Mouse (Mus musculus) heart, embryonic 15.5 days (tissue): ENCODE results near the gene Olfr912. TPM values are rescaled to one million over a fixed set of nuclear protein-coding genes. Genes with fewer than 3 reads are reported as not detected.

Source experiments
- ATAC-seq: fragments of 200-750 bp; cut with Nextera tagmentation; replicated peaks from 2 replicates; pipeline ENCODE4 v1.8.0; 2017; ENCODE audit warnings: low read depth, moderate TSS enrichment; ENCODE audit not compliant: insufficient number of reproducible peaks, insufficient read depth, low FRiP score
- H3K27ac ChIP-seq: fragments of 300-500 bp; sonication (generic); 2 replicates; pipeline ENCODE4 v1.5.1; 2015; ENCODE audit warnings: mild to moderate bottlenecking, inconsistent platforms
- H3K27me3 ChIP-seq: fragments of 300-500 bp; sonication (generic); 2 replicates; pipeline ENCODE4 v1.6.1; 2015; ENCODE audit warnings: inconsistent platforms
- H3K36me3 ChIP-seq: fragments of 300-500 bp; sonication (generic); 2 replicates; pipeline ENCODE4 v1.6.1; 2015; ENCODE audit warnings: mild to moderate bottlenecking, inconsistent platforms
- H3K4me1 ChIP-seq: fragments of 300-500 bp; sonication (generic); replicated peaks from 2 replicates; pipeline ENCODE4 v1.6.1; 2015; ENCODE audit warnings: inconsistent platforms
- H3K4me2 ChIP-seq: fragments of 300-500 bp; sonication (generic); 2 replicates; pipeline ENCODE4 v1.6.1; 2015; ENCODE audit warnings: inconsistent platforms, mild to moderate bottlenecking, moderate library complexity
- H3K4me3 ChIP-seq: fragments of 300-500 bp; sonication (generic); 2 replicates; pipeline ENCODE4 v1.5.1; 2015; ENCODE audit warnings: mild to moderate bottlenecking, inconsistent platforms
- H3K9ac ChIP-seq: fragments of 300-500 bp; sonication (generic); 2 replicates; pipeline ENCODE4 v1.6.1; 2015; ENCODE audit warnings: mild to moderate bottlenecking, inconsistent platforms
- H3K9me3 ChIP-seq: fragments of 300-500 bp; sonication (generic); replicated peaks from 2 replicates; pipeline ENCODE4 v1.6.1; 2016; ENCODE audit warnings: inconsistent platforms
- WGBS: fragments of 180-500 bp; shearing (Covaris S2); methylation state at CpG from one replicate; pipeline ENCODE4 v1.1.7; 2015; ENCODE audit warnings: mixed read lengths; 5-methylcytosine and 5-hydroxymethylcytosine counted together
- polyA plus RNA-seq: library from polyadenylated mRNA; unstranded; fragments of >200 nt; fragmentation: Nextera tagmentation; extraction: Ambion mirVana; gene quantifications from 2 replicates; pipeline ENCODE4 v1.2.1, GENCODE M21; 2015

The Olfr912 gene
- not detected in 2 replicates for polyA plus RNA-seq

DNA sequence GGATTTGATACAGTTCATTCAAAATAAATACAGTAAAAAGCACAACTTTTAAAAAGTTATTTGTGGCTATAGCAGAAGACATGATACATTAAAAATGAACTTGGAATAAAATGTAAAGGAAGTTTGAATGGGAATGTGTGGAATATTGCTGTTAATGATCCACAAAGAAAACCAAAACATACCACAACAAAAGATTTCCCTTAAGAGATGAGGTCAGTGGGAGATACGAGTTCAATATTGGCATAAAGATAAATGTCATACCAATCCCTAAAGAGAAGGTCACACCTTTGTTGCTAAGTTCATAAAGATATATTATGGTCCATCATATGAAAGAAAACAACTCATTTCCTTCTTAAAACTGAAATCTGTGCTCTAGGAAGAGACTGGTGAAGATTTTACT lies at the start of gene Olfr912:
Gene Olfr912, plus strand, starts transcription at position 301 of the 400 bp plus-strand sequence.
- WGBS = 69% methylated on average over 1 of the region's 1 CpGs
- H3K4me3 ChIP-seq = no peak within 1 kb of the TSS
- H3K27me3 ChIP-seq = no peaks in the 10 kb centered on the region
- no peak within 1 kb of the TSS for H3K9ac ChIP-seq
- no peak within 1 kb of the TSS for H3K27ac ChIP-seq
- ATAC-seq = no peak
- no peak within 1 kb of the TSS for H3K4me2 ChIP-seq
- H3K9me3 ChIP-seq = no peaks in the 10 kb centered on the region
- no peaks in the 10 kb centered on the region for H3K36me3 ChIP-seq
- H3K4me1 ChIP-seq = no peaks in the 10 kb centered on the region

DNA sequence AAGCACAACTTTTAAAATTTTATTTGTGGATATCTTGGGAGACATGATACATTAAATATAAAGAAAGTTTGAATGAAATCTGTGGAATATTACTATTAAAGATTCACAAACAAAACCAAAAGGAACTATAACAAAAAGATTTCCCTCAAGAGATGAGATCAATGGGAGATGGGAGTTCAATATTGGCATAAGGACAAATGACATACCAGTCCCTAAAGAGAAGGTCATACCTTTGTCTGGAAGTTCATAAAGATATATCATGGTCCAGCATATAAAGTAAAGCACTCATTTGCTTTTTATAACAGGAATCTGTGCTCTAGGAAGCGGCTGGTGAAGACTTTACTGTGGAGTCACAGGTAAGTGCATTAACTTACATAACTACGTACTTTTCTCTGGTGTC lies 42.4 kb upstream of the Olfr912 start, which contains the start of gene Olfr910:
Gene Olfr910, plus strand, starts transcription at position 301 of the 400 bp plus-strand sequence.
- Histone ChIP-seq H3K9me3 (no peaks in the 10 kb centered on the region), H3K4me3 (no peak within 1 kb of the TSS), H3K27ac (no peak within 1 kb of the TSS), H3K4me2 (no peak within 1 kb of the TSS), H3K9ac (no peak within 1 kb of the TSS), H3K4me1 (no peaks in the 10 kb centered on the region), H3K27me3 (no peaks in the 10 kb centered on the region), H3K36me3 (no peaks in the 10 kb centered on the region)
- ATAC-seq = no peak
- WGBS = 85% methylated on average over 2 of the region's 2 CpGs

- Histone ChIP-seq H3K4me2 (no peak overlapping the region), H3K9me3 (no peaks in the 10 kb centered on the region), H3K27me3 (no peaks in the 10 kb centered on the region), H3K36me3 (no peaks in the 10 kb centered on the region), H3K27ac (no peak overlapping the region), H3K4me3 (no peak overlapping the region), H3K9ac (no peak overlapping the region), H3K4me1 (no peaks in the 10 kb centered on the region)
- 69% methylated on average over 1 of the region's 1 CpGs for WGBS
- no peak for ATAC-seq
Observed at GRCm38 (mm10) chr9:38591056-38591455, 11.1 kb downstream of the Olfr912 start.

GRCm38 (mm10) chr9:38592459-38592858 lies 12.5 kb downstream of the Olfr912 start, which contains the start of gene Olfr913:
Gene Olfr913, plus strand, starts transcription at chr9:38592759.
- Histone ChIP-seq H3K9ac (no peak within 1 kb of the TSS), H3K36me3 (no peaks in the 10 kb centered on the region), H3K4me1 (no peaks in the 10 kb centered on the region), H3K4me2 (no peak within 1 kb of the TSS), H3K4me3 (no peak within 1 kb of the TSS), H3K27ac (no peak within 1 kb of the TSS), H3K27me3 (no peaks in the 10 kb centered on the region), H3K9me3 (no peaks in the 10 kb centered on the region)
- no peak for ATAC-seq
- WGBS = 43% methylated on average over 2 of the region's 2 CpGs

DNA sequence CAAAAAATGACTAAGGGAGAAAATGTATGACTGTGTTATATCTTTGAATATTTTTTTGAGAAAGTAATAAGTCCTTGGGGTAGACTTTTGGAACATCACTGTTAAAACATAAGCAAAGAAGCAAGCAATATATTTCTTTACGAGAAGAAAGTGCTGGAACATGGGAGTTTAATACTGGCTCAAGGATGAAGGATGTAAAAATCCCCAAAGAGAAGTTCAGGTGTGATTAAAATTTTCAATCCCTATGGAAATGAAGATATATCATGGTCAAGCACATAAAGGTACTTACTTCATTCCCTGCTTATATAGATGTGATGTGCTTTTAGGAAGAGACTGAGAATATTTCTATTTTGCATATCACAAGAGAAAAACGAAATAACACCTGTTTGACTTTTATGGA lies 24.8 kb downstream of the Olfr912 start, which contains the start of gene Olfr914:
Gene Olfr914, plus strand, starts transcription at position 301 of the 400 bp plus-strand sequence.
- Histone ChIP-seq H3K27ac (no peak within 1 kb of the TSS), H3K36me3 (no peaks in the 10 kb centered on the region), H3K27me3 (no peaks in the 10 kb centered on the region), H3K4me2 (no peak within 1 kb of the TSS), H3K4me1 (no peaks in the 10 kb centered on the region), H3K4me3 (no peak within 1 kb of the TSS), H3K9ac (no peak within 1 kb of the TSS), H3K9me3 (no peaks in the 10 kb centered on the region)
- no peak for ATAC-seq
- WGBS = 52% methylated on average over 2 of the region's 2 CpGs

DNA sequence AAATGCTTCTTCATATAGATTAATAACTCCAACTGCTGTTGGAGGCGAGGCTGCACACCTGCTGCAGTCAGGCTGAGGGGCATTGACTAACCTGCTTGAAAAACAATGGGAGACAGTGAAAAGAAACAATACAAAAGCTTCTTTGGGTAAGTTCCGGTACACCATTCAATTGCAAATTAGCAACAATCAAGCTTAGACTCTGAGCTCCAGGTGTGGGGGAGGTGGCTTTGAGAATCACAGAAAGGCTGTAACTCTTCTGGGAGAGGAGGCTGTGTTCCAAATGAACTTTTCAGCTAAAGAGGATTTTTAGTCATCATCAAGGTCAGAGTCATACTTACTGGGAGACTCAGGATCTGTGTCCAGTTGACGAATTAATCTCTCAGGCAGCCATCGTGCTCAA lies 52.4 kb downstream of the Olfr912 start:
- no peaks in the 10 kb centered on the region for H3K36me3 ChIP-seq
- H3K9ac ChIP-seq = no peak overlapping the region
- no peak for ATAC-seq
- no peaks in the 10 kb centered on the region for H3K27me3 ChIP-seq
- no peak overlapping the region for H3K27ac ChIP-seq
- no peaks in the 10 kb centered on the region for H3K9me3 ChIP-seq
- H3K4me2 ChIP-seq = no peak overlapping the region
- 78% methylated on average over 4 of the region's 4 CpGs for WGBS
- H3K4me1 ChIP-seq = no peaks in the 10 kb centered on the region
- H3K4me3 ChIP-seq = no peak overlapping the region

Other genes with a start within 250 kb of the Olfr912 start
- gene Olfr898, start 231.8 kb upstream of the Olfr912 start, polyA plus RNA-seq = not detected in 2 replicates
- not detected in 2 replicates for gene Olfr250, start 213.3 kb upstream of the Olfr912 start, polyA plus RNA-seq
- gene Olfr251, start 203.1 kb upstream of the Olfr912 start, polyA plus RNA-seq = not detected in 2 replicates
- gene Olfr147, start 178.5 kb upstream of the Olfr912 start, polyA plus RNA-seq = not detected in 2 replicates
- gene Olfr901, start 150.7 kb upstream of the Olfr912 start, polyA plus RNA-seq = not detected in 2 replicates
- not detected in 2 replicates for gene Olfr902, start 132.5 kb upstream of the Olfr912 start, polyA plus RNA-seq
- not detected in 2 replicates for gene Olfr904, start 117.0 kb upstream of the Olfr912 start, polyA plus RNA-seq
- gene Olfr905, start 109.1 kb upstream of the Olfr912 start, polyA plus RNA-seq = not detected in 2 replicates
- not detected in 2 replicates for gene Olfr906, start 93.1 kb upstream of the Olfr912 start, polyA plus RNA-seq
- not detected in 2 replicates for gene Olfr907, start 84.4 kb upstream of the Olfr912 start, polyA plus RNA-seq
- gene Olfr911-ps1, start 58.6 kb upstream of the Olfr912 start, polyA plus RNA-seq = not detected in 2 replicates
- gene Olfr910, start 42.3 kb upstream of the Olfr912 start, polyA plus RNA-seq = not detected in 2 replicates
- not detected in 2 replicates for gene Olfr913, start 12.6 kb downstream of the Olfr912 start, polyA plus RNA-seq
- gene Olfr914, start 24.9 kb downstream of the Olfr912 start, polyA plus RNA-seq = not detected in 2 replicates
- gene Olfr916, start 79.7 kb downstream of the Olfr912 start, polyA plus RNA-seq = not detected in 2 replicates
- gene Olfr917, start 85.7 kb downstream of the Olfr912 start, polyA plus RNA-seq = not detected in 2 replicates
- gene Olfr918, start 94.4 kb downstream of the Olfr912 start, polyA plus RNA-seq = not detected in 2 replicates
- gene Olfr919, start 123.5 kb downstream of the Olfr912 start, polyA plus RNA-seq = not detected in 2 replicates
- gene Vwa5a, start 138.1 kb downstream of the Olfr912 start, polyA plus RNA-seq = 19.8 and 24.0 TPM in 2 replicates
- gene Olfr920, start 172.1 kb downstream of the Olfr912 start, polyA plus RNA-seq = 0.03 TPM in 1 of 2 replicates, not detected in the other
- not detected in 2 replicates for gene Olfr921, start 192.9 kb downstream of the Olfr912 start, polyA plus RNA-seq
- gene Olfr922, start 234.4 kb downstream of the Olfr912 start, polyA plus RNA-seq = not detected in 2 replicates
- not detected in 2 replicates for gene Olfr923, start 246.4 kb downstream of the Olfr912 start, polyA plus RNA-seq